Mouse (Mus musculus) MEL-GATA-1-ER (cell line): ENCODE measurements around the gene Gjc2.
"Not testable (repeated sequence)": the region's sequence is repeated elsewhere in the genome, so short reads cannot be mapped to it uniquely, and the experiment has no call there.

Source experiments
- DNase-seq: peaks from one replicate; pipeline ENCODE4 v3.0.0-alpha.2; 2012; ENCODE audit warnings: low read depth; ENCODE audit errors: extremely low read depth

Gjc2 gene

DNA sequence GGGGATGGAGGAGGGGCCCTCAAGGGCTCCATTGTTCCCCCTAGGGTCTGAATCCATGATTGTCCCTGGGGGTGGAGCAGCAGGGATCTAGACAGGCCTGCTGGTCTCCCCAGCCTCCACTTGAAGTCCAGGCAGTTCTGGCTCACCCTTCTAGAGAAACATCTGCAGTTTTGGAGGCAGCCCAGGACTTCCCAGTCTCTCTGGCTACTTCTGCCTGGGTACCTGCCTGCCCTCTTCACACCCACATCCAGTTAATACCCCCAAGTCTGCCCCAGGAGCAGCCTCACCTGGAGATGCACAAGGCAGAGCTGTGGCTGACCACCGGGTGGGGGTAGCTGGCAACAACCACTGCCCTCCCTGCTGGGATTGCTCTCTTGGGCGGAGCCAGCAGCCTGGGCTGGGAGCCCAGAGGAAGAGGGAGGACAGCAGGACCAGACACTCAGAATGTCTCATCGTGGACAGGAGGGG, at the start of gene Gjc2:
Gene Gjc2, minus strand, starts transcription at position 350 of the 468 bp plus-strand sequence.
- no peak for DNase-seq

DNA sequence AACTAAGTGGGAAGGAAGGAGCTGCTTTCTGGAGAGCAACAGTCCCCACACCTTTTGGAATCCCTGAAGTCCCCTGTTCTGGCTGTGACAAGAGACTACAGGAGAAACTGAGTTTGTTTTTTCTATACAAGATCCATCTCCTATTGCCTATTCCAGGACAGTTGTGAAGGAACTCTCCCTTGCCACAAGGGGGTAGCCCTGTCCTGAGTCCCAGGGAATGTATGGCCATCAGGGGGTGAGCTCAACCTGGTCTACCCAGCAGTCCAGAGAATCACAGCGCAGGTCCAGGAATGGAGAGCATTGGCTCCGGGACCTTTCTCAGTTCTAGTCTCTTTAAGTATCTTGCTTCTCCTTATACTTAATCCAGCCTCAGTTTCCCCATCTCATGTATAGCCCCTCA, 49.8 kb upstream of the Gjc2 start:
- no peak for DNase-seq

DNA sequence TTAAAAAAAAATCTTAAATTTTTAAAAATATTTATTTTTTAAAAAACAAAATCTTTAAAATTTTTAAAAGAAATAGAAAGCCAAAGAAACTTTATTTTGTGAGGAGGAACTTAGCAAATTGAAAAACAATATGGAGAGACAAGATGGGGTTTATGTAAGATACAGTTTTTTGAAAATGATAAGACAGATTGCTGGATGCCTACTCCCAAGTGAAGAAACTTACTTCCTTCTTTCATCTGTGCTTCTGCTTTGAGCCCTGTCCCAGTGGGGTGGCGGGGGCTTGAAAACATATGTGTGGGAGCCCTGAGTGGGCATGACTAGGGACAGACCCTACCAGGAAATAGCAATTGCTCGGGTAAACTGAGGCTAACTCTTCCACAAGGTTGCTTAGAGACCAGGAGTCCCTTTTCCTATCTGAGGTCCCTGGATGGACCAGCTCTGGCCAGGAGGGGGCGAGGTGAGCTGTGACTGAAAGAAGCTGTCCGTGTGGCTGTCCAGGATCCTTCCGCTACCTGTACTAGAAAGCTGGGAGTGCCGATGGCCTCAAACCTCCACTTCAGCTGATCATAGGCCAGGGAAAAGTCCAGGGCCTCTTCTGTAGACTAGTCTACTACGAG, 47.2 kb upstream of the Gjc2 start:
- peak; percentile 62 for DNase-seq

DNA sequence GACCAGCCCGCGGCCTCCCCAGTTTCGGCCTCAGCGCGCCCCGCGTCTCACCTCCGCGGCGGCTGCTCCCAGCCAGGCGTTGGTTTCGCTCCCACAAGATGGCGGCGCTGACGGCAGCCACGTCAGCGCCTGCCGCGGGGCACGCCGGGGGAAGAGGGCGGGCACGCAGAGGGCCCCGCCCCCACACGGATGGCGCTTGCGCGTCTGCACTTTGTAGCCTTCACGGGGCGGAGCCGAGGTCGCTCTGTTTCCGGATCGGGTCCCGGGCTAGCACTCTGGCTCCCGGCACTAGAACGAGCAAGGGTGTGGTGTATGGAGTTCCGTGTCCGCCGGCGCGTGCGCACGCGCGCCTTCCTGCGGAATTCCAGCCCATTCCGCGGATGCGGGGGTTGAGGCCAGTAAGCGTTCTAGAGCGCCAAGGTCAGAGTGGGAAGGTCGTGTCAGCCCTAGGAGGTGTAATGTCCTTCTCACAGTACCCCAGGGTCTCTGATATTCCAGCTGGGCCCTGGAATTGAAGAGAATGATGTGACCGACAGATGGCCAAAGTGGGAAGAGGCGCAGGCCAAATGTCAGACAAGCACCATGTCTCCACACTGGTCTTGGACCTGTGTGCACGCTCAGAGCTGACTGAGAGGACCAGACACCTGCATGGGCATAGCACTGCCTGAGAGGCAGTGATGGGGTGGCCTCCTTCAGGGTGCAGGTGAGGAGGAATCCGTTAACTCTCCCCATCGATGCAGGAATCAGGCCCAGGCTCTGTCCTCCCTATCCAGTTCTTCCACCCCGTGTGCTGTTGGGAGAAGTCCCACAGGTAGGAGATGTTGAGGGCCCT, 45.3 kb upstream of the Gjc2 start, which contains the start of gene Arf1:
Gene Arf1, minus strand, starts transcription at position 149 of the 832 bp plus-strand sequence.
- DNase-seq, result peak; percentile 90

DNA sequence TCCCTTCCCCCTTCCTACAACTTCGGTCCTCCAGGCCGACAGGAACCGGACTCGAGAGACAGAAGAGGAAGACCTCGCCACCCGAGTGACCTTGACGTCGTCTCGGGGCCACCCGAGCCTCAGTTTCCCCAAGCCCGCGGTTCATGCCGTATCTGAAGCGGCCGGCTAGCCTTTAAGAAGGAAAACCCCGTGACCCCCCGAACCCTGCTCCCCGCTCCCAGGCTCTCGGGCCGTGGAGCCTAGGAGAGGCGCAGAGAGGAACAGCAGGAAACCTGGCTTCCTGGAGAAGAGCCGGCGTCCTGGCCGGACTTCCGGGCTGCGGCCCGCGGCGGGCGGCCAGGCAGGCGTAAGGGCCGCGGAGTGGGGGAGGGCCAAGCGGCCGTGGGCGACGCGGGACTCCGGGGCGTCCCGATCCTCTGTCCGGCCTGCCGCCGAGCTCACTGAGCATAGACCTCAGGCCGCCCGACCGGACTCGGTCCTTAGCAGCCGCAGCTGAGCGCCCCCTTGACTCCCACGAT, 44.6 kb upstream of the Gjc2 start:
- no peak for DNase-seq

DNA sequence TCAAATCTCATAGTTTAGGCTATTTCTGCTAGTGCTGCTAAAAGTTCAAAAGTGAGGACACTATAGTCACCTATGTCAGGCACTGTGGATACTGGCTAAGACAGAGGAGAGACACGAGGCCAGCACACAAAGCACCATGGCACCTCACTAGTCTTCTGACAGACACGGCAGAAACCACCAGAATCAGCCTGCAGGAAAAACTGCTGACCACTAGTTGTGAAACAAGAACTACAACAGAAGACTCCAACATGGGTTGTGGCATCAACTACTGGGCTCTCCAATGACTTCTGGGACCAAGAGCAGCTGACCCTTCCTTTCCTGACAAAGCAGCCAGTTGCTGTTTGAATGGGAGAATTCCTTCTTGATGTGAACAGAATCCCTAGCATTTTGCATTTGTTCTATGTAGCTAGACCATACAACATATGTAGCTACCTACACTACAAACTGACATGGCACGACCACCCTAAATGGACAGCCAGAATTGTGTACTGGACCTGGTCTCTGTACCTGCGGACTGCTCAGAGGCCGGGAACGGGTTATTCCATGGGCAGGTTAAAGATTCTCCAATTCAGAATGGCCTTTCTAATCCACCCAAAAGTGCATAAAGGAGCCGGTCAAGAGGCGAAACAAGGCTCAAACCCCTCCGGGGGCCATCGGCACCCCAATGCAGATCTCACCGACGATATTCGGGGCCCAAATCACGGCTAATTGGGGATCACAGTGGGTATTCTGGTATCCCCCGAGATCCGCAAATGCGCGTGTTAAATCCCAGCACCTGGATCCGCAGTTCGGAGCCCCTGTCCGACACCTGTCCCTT, 44.0 kb upstream of the Gjc2 start:
- DNase-seq, result no peak

DNA sequence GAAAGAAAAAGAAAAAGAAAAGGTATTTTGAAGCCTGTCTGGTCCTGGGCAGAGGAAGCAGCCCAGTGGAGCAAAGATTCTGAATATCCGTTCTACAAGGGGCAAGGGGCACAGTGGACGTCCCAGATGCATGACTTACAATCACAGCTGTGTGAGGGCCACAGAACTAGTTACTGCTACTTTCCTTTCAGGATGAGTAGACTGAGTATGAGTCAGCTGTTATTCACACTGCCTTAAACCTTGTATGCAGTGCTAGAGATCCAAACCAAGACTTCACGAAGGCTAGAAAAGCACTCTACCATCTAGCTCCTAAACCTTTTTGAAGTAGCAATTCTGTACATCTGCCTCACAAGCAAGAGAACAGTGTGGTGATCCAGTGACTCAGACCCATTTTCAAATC, 43.2 kb upstream of the Gjc2 start:
- DNase-seq, result no peak

DNA sequence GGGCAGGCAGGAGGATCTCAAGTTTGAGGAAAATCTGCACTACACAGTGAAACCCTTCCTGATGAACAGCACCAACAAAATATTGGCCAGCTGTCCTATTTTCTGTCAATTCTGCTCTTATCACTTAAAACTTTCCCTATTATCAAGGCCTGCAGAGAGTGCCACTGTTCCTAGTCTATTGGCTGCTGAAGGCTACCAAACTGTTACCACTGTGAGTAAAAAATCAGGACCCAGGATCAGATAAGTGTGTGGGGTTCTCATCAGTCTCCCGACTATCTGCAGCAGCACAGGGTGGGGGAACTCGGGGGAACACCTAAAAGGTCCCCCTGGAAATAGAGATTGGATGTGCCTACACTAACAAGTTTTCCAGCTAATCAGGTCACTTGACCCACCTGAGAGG, 42.2 kb upstream of the Gjc2 start:
- DNase-seq, result no peak

DNA sequence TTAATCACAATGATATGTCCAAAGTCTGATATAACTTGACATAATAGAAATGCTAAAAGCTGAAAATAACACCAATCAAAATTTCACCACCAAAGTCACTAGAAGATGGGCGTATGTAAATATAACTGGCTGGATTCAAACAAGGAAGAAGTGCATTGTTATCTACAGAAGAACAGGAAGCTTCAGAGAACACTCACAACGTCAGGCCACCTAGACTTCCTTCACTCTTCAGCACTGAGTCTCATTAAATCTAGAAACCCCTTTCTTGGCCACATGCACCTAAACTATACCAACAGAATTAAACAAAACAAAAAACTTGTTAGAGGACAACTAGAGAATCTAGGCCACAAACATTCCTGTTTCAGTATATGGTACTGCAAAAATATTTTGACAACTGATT, 41.5 kb upstream of the Gjc2 start:
- DNase-seq, result no peak

DNA sequence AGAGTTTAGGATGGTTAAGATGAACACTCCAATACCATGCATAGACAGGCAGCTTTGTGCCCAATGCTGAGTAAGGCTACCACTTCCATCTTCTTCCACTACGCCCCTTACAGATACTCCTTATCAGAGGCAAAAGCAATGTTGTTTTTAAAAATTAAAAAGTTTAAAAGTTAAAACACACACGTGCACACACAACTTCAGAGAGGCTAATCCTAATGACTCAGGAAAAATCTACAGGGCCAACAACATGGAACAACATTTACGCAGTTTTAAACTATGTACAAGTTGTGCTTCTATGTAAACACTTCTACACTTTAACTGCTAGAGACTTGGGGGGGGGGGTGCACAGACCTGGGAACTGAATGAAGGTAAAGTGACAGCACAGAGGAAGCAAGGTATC, 41.0 kb upstream of the Gjc2 start:
- DNase-seq, result no peak

DNA sequence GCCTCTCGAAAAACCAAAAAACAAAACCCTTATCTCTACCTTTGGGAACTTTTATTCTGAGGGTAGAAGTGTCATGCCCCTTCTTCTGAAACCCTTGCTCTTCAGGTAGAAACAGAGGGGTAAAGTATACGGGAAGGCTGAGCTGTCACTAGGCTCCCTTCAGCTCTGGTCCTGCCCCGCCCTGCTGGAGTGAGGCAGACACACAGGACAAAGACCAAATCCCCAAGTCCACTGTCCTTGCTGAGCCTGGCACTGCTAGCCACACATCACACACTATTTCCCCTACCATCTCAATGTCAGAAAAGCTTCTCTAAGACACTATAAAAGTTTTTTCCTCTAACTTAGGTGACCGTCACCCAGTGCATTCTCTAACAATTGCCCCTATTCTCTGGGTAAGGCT, 39.3 kb upstream of the Gjc2 start:
- no peak for DNase-seq

DNA sequence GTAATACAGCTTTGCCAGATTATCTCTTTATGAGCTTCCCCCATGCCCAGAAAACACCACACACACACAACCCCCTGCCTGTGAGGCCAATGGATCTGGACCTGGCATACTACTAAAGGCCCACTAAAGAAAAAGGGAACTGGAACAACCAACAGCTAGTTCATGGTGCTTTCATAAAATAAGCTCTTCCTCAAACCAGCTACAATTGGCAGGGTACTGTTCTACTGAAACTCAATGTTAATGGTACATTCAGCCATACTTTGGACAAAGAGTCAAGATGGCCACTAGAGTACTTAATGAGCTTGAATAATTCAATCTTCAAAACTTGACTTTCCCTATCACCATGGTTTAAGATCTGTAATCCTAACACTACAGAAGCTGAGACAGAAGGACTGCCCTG, 38.6 kb upstream of the Gjc2 start:
- no peak for DNase-seq

DNA sequence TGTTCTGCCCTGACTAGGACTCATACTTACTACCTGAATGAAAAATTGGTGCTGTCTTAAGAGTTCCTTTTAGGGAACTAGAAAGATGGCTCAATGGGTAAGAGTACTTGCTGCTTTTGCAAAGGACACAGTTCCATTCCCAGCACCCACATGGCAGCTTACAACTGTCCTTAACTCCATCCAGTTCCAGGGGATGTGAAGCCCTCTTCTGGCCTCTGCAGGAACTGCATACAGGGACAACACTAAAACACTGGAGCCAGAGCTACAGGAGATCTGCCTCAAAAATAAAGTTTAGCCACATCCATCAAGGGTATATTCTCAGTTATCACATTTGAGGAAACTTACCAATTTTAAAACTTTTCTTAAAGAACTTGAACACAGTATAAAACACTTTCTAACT, 36.1 kb upstream of the Gjc2 start:
- no peak for DNase-seq

DNA sequence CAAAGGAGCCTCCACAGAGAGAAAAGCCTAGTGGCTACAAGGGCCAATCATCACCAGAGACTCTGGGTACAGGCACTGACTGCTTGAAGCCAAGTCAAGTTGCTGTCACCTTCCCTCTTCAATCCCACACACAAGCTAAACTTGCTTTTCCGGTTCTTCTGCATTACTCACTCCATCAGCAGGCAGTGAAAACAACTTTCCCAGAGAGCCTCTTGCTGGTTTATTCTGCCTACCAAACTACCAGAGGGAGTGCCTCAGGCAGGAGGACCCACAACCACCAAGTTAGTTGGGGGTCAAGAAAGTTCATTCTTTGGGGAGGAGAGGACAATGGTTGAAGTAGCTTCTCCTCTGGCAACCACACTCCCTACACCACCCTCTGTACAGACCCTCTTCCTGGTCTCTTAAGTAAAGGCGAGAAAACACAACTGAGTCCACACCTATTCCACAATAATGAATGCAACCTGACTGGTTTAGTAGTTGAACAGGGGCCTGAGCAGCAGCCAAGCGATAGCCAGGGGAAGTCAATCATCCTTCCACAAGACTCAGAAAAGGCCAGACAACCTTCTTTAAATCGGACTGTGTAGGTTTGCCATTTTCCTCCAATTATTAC, 35.5 kb upstream of the Gjc2 start:
- DNase-seq, result no peak

DNA sequence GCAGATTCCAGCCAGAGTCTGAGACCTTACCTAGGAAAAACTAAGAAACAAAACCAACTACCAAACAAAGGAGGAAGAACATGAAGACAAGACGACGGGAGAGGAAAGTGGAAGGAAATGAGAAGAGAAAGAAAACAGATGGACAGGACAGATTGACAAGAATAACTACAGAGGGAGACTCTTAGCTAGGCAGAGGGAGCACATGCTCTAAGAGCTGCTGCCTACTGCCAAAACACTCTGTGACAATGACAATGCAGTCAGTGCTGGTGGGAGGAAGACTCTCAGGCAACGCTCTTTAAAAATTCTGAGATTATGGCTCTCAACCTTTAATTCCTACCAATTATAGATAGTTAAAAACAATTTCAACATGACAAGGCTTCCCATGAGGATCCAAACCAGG, 33.9 kb upstream of the Gjc2 start:
- DNase-seq, result peak; percentile 47

DNA sequence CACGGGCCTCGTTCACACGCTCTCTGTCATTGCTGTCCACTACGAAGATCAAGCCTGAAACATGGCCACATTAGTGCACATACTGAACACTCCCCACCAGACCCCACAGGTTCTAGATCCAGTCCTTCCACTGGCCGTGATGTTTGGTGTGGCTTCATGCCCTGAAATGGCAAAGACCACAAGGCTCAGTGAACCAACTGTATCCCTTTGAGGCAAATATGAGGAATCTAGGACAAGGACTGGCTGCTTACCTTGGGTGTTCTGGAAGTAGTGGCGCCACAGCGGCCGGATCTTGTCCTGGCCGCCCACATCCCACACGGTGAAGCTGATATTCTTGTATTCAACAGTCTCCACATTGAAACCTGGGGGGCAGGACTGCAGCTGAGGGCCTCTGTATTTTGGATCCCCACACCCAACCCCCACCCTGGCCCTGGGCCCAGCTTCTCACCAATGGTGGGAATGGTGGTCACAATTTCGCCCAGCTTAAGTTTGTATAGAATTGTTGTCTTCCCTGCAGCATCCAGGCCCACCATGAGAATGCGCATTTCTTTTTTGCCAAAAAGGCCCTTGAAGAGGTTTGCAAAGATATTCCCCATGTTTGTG, 30.0 kb upstream of the Gjc2 start:
- DNase-seq, result no peak

DNA sequence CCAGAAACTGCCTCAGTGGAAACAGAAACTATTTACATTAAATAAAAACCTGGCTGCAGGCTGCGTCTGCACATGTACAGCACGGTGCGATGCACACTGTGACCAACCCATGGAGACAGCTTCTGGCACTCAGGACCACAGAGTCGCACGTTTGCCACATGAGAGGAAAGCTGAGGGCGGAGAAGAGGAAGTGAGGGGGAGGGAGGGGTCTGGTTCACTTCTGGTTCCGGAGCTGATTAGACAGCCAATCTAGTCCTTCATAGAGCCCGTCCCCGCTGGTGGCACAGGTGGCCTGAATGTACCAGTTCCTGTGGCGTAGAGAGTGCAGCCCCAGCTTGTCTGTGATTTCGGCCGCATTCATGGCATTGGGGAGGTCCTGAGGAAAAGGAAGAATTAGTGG, 29.3 kb upstream of the Gjc2 start:
- DNase-seq, result not testable (repeated sequence)

DNA sequence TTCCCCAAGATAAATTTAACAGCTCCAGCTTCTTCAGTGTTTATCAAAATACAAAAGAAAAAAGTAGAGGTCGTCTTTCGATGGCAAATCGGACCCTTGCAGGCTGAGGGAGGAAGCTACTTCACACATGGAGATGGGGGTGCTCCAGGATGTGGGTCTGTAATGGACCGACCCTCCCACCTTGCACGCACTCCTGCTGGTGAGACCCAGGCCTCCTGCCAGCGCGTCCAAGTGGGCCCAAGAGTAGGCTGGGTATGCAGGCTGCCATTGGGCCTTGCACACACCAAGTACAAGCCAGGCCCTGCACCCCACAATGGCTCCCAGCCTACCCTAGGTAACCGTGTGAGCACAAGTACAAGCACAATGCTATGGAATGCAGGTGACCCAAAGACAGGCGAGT, 28.5 kb upstream of the Gjc2 start:
- not testable (repeated sequence) for DNase-seq

DNA sequence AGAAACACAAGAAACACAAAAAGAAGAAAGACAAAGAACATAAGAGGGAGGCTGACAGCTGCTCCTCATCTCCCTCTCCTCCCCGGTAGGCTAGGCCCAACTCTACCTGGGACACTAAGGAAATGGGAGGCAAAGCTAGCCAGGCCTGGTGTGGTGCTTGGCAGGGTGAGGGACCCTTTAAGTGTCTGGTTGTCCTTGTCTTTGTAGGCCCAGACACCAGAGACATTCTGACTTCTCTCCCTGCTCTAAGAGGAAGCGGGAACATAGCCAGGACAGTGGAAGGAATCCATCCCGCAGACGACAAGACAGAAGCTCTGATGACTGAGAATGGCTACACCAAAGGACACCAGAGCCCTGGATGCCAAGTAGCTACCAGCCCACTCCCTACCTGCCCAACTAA, 27.0 kb upstream of the Gjc2 start:
- DNase-seq, result no peak

DNA sequence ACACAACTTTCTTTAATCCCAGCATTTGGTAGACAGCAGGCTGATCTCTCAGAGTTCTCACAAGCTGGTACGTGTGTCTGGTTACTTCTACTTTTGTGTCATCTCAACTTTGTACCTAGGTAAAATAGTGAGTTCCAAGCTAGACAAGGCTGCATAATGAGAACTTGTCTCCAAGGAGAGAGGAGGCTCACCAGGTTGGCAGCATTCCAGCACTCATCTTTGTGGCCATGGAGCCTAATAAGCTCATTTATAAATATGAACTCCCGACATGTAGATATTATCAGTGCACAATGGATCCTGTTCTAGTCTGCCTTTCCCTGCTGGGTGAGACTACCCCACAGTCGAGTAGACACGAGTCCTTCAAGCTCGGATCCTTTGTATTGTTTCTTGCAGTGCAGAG, 26.6 kb upstream of the Gjc2 start:
- no peak for DNase-seq

DNA sequence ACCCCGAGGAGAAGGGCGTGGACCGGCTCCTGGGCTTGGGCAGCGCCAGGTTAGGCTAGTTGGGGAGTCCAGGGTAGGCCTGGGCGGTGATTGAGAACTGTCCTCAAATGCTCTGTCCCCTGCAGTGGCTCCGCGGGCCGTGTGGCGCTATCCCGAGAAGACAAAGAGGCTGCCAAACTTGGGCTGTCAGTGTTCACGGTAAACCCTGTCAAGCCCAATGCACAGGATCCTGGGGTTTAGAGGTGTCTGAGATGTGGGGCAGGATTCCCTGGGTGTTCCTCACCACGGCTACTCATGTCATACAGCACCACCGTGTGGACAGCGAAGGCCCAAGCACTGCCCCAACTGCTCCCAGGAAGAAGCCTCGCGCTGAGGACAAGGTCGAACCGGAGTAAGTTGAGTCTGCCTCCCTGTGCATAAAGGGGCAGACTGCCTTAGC, 26.0 kb upstream of the Gjc2 start:
- DNase-seq, result peak; percentile 53
